Mouse (Mus musculus) spleen, adult 12 weeks (tissue): Measurements from ENCODE around the gene Endog.
"Not testable (repeated sequence)": the region's sequence is repeated elsewhere in the genome, so short reads cannot be mapped to it uniquely, and the experiment has no call there.

Source experiments
- DNase-seq: peaks from one replicate; pipeline ENCODE4 v3.0.0; 2022; ENCODE audit warnings: low spot score

Endog gene

GRCm38 (mm10) chr2:30171371-30171996 is at the start of gene Endog:
Gene Endog (plus strand): TSS chr2:30171493.
- peak; percentile 40 for DNase-seq

GRCm38 (mm10) chr2:30122766-30123165 is 48.5 kb upstream of the Endog start:
- DNase-seq, result no peak

- no peak for DNase-seq
Measured at GRCm38 (mm10) chr2:30123729-30124471, 47.4 kb upstream of the Endog start.

GRCm38 (mm10) chr2:30124472-30125274 is 46.6 kb upstream of the Endog start, which contains the start of gene Zer1:
Gene Zer1 (minus strand): TSS chr2:30124585.
- peak; percentile 87 for DNase-seq

GRCm38 (mm10) chr2:30128789-30129188 is 42.5 kb upstream of the Endog start:
- DNase-seq, result no peak

- DNase-seq, result no peak
Measured at GRCm38 (mm10) chr2:30130156-30130555, 41.1 kb upstream of the Endog start.

- not testable (repeated sequence) for DNase-seq
Measured at GRCm38 (mm10) chr2:30131240-30131639, 40.1 kb upstream of the Endog start.

- DNase-seq, result no peak
Measured at GRCm38 (mm10) chr2:30132801-30133612, 38.3 kb upstream of the Endog start.

GRCm38 (mm10) chr2:30133613-30134377 is 37.5 kb upstream of the Endog start, which contains the start of gene Tbc1d13:
Gene Tbc1d13 (plus strand): TSS chr2:30133746.
- peak; percentile 99 for DNase-seq

- DNase-seq, result no peak
Measured at GRCm38 (mm10) chr2:30134378-30134711, 36.9 kb upstream of the Endog start.

GRCm38 (mm10) chr2:30134928-30135620 is 36.2 kb upstream of the Endog start:
- no peak for DNase-seq

- no peak for DNase-seq
Measured at GRCm38 (mm10) chr2:30136458-30136857, 34.8 kb upstream of the Endog start.

- DNase-seq, result not testable (repeated sequence)
Measured at GRCm38 (mm10) chr2:30140021-30140420, 31.3 kb upstream of the Endog start.

- DNase-seq, result no peak
Measured at GRCm38 (mm10) chr2:30144436-30144835, 26.9 kb upstream of the Endog start.

GRCm38 (mm10) chr2:30147466-30147865 is 23.8 kb upstream of the Endog start:
- no peak for DNase-seq

GRCm38 (mm10) chr2:30151840-30152239 is 19.5 kb upstream of the Endog start:
- no peak for DNase-seq

GRCm38 (mm10) chr2:30152616-30153015 is 18.7 kb upstream of the Endog start:
- no peak for DNase-seq

- DNase-seq, result not testable (repeated sequence)
Measured at GRCm38 (mm10) chr2:30159871-30160270, 11.4 kb upstream of the Endog start.

GRCm38 (mm10) chr2:30161809-30162208 is 9.5 kb upstream of the Endog start:
- no peak for DNase-seq

- DNase-seq, result no peak
Measured at GRCm38 (mm10) chr2:30164340-30164932, 6.9 kb upstream of the Endog start.
